In genomic region chr3:154421461-154421950, GRCm38 (mm10) we compare ENCODE assay signal across 16 mouse cellular contexts.
"Had no signal": no experiment of that assay in that cellular context is flagged by ENCODE, and none has a peak within 500 bp of the region (broad histone marks: within the 10 kb centered on the region; RNA-seq: fewer than 3 reads in every experiment).

No protein-coding gene starts in this region.

- H3K4me3 ChIP-seq: intestine, embryonic 15.5 days; left cerebral cortex, adult 2 months; neural tube, embryonic 12.5 days; stomach, embryonic 15.5 days had no signal

- H3K27me3 ChIP-seq: intestine, embryonic 15.5 days; neural tube, embryonic 12.5 days; stomach, embryonic 15.5 days had no signal

- ATAC-seq: intestine, embryonic 15.5 days; liver, postnatal 0 days had no signal

- H3K4me1 ChIP-seq: intestine, embryonic 15.5 days; neural tube, embryonic 12.5 days; stomach, embryonic 15.5 days had no signal

- H3K4me2 ChIP-seq: intestine, embryonic 15.5 days; midbrain, embryonic 11.5 days; neural tube, embryonic 12.5 days; stomach, embryonic 15.5 days had no signal

- DNase-seq: kidney, adult 11 months; kidney, adult 9 months; kidney, postnatal 36 days; layer of hippocampus, postnatal 36 days; liver, postnatal 0 days; midbrain, embryonic 14.5 days; retina, postnatal 1 day; right cerebral cortex, postnatal 25 days; spleen, adult 18-20 months; thymus, postnatal 25 days had no signal

- H3K9me3 ChIP-seq: intestine, embryonic 15.5 days; neural tube, embryonic 12.5 days; stomach, embryonic 15.5 days had no signal

- H3K36me3 ChIP-seq: intestine, embryonic 15.5 days; neural tube, embryonic 12.5 days; stomach, embryonic 15.5 days had no signal

- H3K9ac ChIP-seq: intestine, embryonic 15.5 days; liver, embryonic 14.5 days; liver, postnatal 0 days; neural tube, embryonic 12.5 days; stomach, embryonic 15.5 days had no signal

- H3K27ac ChIP-seq: intestine, embryonic 15.5 days; left cerebral cortex, adult 2 months; liver, embryonic 14.5 days; neural tube, embryonic 12.5 days; stomach, embryonic 15.5 days had no signal
